Mouse (Mus musculus): ENCODE results near the gene Myh13.

Gene Myh13

DNA sequence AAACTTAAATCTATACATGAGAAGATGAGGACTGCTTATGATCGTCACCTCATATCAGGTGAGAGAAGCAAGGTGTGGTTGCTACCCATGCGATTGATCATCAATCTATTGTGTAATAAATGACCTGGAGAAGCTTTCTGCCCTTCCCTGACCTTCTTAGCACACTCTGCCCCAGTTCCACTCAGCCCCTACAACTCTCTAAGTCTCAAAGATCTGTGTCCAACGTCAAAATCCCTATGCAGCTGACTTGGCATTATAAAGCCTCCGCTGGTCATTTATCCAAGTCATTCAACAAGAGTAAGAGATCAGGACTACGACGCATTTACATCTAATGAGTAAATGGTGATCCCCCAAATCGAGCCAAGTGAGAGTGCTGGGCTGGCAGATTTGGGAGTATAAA is at the start of gene Myh13:
TSS of gene Myh13 (plus strand) at position 301 of the 400 bp plus-strand sequence.
- in situ Hi-C loops (cut with MboI), result no loop called here

DNA sequence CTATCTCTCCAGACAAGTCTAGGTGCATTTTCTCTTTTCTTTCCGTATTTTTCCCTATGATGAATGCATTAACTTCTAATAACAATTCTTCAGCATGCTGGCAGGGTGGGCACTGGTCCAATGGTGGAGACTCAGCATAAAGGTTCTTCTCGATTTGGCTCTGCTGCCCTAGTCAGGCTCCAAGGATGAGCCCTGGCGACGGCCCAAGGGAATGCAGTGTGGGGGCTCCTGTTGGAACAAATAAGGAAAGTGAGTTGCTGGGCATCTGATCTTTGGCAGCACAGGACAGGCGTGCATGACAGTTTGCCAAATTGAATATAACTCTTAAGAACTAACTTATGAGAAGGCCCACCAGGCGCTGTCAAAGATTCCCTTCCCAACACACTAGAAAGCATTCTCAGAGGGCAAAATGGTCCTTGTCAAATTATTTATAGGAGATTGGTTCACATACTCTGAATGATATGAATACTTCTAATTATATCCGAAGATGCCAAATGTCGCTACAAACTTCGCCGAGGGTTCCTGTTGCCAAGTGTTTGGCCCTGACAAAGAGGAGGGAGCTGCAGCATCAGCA is 44.8 kb upstream of the Myh13 start, which contains the start of gene Myh8:
TSS of gene Myh8 (plus strand) at position 524 of the 574 bp plus-strand sequence.
- in situ Hi-C loops (cut with MboI), result no loop called here

DNA sequence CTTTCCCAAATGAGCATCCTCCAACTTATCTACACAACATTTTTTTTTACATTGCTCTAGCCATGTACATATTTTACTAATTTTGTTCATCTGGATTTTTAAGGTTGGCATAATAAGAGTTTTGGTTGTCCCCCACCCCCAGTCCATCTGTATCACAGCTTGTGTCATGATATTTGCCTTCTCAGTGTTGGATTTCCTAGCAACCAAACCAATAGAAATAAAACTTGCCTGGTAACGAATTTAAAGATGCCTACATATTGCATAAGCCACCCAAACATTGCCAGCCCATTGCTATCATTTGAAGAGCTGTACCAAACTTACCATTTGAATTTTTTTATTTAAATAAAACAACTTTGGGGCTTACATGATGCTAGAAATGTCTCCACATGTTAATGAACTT is 28.0 kb upstream of the Myh13 start:
- in situ Hi-C loops (cut with MboI), result no loop called here

DNA sequence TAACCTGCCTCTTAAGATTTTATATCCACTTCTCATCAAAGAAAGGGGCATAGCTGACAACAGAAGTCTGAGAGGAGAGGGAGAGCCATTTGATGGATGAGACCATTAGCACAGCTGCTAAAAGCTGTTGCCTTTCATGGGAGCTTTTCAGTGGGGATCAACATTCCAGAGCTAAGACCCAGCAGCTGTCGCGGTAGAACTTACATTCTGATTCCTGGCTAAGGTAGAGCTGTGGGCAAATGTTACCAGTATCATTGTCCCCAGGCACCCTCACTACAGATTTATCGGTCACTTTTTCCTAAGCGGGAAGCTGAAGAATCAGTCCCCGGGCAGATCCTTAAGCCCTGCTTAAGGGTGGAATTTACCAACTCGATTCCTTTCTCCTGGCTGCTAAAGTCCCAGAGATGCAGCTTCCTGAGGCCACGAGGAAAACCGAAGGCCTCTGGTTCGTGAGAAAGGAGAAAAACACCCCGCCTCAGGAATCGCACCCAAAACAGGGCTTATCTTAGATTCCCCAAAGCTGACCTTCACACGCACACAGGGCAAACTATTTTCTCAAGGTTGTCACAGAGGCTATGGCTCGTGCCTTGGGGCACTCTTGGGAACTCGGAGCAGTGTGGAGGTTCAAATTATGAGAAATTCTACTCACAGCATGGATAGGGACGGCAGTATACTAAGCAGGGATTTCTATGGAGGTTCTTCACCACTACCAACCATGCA is 7.6 kb upstream of the Myh13 start:
- in situ Hi-C loops (cut with MboI), result no loop called here

DNA sequence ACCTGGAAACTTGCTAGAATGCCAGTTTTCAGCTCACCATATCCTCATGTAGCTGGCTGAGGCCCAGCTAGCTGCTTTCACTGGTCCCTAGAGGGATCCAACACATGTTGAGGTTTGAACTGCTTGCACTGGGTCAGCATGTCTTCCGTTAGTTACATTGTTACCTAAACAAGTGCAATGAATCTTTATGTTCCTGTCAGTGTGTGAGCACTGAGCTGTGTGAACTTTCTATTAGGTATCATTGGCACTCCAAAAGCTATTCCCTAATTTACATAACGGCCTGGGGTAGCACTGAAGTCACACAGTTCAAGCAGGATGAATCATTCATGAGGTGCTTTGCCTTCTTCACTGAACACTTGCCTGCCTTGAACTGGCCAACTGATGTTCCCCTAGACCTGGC is 5.1 kb downstream of the Myh13 start:
- in situ Hi-C loops (cut with MboI), result no loop called here

DNA sequence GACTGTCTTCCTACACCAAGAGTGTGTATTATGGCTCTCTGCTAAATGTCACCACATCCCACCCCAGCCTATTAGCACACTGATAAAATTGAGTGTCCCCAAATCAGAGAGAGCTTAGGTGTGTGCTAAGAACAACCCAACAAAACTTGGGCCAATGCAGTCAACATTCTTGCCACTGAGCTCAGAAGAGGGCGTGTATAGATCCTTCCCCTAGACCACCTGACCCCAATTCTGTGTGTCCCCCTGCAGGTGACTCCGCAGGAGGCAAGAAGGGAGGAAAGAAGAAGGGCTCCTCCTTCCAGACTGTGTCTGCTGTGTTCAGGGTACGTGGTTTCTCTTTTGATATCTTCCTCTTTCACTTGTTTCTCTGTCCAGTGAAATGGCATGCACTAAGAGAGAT is 23.1 kb downstream of the Myh13 start:
- in situ Hi-C loops (cut with MboI), result no loop called here

DNA sequence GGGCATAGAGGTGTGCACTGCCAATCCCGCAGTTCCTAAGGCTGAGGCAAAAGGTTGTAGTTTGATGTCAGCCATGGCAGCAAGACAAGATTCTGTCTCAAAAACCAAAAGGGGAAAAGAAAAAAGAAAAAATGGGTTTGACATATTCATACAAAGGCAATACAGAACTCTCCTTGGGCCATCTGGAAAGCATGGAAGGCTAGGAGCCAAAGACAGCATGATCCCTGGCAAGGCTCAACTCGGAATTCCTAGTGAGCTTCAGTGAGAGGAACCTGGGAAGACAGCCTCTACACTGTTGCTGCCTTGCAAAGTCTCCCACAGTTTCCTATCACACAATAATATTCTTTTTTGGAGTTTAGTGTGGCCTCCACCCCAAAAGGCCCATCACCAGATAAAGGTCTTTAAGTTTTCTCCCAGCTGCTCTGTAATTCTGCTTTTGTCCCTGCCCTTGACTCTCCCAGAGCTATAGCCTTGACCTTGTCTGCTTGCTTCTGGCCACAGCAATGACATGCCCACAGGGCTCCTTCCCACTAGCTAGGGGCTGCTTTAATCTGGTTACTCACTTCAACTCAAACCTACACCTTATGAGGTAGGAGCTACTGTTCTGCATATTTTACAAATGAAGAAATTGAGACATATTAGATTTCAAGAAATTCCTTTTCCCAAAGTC is 23.9 kb downstream of the Myh13 start:
- in situ Hi-C loops (cut with MboI), result no loop called here

DNA sequence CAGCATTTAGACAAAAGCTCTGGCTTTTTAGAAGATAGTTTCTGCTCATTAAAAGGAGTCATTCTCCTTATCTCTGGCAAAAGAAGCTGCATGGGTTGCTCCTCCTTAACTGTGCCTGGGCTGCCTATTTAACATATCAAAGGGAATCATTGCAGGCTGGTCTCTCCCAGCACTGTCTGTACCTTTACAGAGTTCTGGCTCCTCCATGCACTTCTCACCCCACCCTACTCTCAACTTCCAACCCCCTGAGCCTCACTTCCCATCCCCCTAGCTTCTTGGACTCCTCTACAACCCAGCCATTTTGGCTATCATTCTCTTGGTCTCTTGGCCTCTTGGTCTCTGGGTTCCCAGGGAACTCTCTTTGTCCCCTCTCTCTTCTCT is 24.4 kb downstream of the Myh13 start:
- in situ Hi-C loops (cut with MboI), result no loop called here

DNA sequence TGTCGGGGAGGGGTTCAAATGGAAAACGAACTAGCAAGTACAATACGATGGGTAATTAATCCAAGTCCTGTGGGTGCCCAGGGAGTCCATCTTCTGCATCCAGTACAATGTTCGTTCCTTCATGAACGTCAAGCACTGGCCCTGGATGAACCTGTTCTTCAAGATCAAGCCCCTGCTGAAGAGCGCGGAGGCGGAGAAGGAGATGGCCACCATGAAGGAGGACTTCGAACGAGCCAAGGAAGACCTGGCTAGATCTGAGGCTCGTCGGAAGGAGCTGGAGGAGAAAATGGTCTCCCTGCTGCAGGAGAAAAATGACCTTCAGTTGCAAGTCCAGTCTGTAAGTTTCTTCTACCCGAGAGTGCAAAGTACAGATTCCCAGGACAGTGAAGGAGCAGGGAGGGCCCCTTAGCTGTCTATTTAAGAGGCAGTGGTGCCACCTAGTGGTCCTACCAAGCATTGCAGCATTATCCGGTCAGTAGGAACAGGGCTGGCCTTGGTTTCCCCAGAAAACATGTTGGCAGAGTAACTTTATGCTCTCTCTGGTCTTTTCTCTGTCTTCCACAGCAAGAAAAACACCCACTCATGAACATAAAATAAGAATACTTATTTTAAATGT is 28.8 kb downstream of the Myh13 start:
- in situ Hi-C loops (cut with MboI), result no loop called here

DNA sequence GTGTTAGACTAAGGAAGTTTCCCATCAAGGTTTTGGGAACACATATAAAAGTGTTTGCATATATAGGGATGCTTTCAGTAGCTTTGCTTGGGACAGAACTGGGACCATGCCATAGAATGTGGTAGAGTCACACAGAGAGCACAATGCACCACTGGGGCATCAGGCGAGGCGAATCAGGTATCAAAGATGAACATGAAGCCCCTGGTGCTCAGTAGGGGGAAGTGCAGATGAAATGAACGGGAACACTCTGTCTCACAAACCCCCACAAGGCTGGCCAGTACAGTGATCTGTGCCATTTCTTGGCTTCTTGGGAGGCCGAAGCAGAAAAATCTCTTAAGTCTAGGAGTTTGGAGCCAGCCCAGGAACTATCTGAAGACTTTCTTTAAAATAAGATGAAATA is 31.6 kb downstream of the Myh13 start:
- in situ Hi-C loops (cut with MboI), result no loop called here

DNA sequence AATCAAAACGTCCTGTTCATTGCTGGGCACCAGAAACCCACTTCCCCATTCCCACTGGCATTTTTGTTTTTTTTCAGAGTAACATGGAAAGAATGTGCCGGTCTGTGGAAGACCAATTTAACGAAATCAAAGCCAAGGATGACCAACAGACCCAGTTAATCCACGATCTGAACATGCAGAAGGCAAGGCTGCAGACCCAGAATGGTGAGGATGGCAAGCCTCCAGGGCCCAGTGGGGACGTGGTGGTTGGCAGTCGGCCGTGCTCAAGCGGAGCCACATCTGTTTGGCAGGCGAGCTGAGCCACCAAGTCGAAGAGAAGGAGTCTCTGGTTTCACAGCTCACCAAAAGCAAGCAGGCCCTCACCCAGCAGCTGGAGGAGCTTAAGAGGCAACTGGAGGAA is 36.6 kb downstream of the Myh13 start:
- in situ Hi-C loops (cut with MboI), result no loop called here

DNA sequence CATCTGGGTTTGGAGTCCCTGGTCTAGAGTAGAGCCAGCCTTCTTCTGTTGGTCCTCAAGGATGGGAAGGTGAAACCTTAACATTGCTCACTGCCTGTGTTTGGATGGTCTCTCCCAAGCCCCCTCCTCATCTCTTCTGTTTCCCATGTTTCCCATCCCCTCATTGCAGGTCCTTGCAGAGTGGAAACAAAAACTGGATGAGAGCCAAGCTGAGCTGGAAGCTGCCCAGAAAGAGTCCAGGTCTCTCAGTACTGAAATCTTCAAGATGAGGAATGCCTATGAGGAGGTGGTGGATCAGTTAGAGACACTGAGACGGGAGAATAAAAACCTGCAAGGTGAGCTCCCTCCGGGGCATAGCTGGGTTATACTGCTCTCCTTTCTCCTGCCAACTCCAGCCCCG is 40.8 kb downstream of the Myh13 start:
- in situ Hi-C loops (cut with MboI), result no loop called here

DNA sequence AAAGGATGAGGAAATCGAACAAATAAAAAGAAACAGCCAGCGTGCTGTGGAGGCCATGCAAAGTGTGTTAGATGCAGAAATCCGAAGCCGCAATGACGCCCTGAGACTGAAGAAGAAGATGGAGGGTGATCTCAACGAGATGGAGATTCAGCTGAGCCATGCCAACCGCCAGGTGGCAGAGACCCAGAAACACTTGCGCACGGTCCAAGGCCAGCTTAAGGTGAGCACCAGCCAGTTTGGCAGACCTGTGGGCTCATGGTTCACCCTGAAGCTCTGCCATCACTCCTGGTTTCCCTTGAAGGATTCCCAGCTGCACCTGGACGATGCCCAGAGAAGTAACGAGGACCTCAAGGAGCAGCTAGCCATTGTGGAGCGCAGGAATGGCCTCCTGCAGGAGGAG is 43.1 kb downstream of the Myh13 start:
- in situ Hi-C loops (cut with MboI), result no loop called here

DNA sequence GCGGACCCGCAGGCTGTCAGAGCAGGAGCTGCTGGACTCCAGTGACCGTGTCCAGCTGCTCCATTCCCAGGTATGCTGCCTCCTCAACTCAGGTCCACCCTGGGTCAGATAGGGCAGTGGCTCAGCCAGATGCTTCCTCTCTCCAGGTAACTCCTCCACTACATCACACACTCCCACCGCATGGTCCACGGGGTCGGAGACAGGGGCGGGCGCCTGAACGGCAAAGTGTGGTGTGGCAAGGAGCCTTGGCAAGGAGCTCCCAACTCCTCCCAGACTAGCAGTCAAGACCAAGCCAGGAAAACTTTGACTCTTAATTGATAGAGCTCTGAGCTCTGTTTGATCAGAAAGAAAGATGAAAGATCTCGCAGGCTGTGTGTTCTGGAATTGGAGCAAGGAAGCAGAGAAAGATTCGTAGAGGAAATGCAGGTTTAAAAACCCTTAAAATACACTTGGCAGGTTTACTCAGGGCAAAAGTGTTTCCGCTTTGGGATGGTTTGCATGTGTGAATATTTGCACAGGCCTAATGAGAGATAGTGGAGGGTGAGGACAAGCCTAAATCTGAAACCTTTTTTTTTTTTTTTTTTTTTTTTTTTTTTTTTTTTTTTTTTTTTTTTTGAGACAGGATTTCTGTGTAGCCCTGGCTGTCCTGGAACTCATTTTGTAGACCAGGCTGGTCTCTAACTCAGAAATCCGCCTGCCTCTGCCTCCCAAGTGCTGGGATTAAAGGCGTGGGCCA is 43.7 kb downstream of the Myh13 start:
- in situ Hi-C loops (cut with MboI), result no loop called here

DNA sequence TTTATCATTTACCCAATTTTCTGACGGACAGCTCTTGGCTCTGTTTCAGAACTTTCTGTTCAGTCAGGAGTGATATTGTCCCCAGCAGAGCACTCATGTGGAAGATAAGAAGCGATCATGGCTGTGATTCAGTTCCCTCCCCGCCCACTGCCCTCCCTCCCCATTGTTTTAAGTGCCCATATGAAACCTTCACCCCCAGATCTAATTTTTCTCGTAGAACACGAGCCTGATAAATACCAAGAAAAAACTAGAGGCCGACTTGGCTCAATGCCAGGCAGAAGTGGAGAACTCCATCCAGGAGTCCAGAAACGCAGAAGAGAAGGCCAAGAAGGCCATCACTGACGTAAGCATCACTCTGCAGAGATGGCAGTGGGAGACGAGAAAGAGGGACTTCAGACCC is 45.5 kb downstream of the Myh13 start:
- in situ Hi-C loops (cut with MboI), result no loop called here

DNA sequence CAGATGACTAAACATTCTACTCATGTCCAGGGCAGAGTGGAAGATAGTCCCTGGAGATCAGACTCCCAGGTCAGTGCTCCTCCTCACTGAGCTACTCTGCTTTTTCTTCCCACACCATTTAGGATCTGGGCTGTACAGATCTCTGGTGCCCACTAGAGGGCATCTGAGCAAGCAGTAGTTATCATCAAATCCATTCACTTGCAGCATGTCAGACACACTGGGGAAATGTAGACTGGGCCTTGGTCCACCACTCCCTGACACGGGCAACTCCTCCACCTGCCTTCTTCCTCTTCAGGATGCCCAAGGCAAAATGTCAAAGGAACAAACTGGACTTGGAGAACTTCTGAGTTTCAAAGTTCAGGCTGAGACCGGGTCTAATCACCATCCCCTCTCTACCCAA is 51.9 kb downstream of the Myh13 start:
- in situ Hi-C loops (cut with MboI), result no loop called here

DNA sequence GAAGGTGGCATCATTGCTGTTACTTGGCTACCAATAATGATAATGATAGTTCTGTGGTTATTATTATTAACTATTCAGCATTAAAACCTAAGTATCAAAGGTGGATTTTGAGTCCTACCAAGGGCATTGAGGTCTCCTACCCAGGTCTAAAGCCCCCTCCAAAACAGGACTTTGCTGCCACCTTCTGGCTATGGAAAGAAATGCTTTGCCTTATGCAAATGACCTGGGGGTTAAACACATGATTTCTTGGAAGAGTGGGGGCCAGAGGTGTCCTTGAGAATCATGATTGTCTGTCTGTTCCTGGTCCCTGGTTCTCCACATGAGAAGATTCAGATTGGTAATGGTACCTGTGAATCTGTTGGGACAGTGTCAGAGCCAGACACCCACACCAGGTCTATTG is 54.9 kb downstream of the Myh13 start:
- in situ Hi-C loops (cut with MboI), result no loop called here

DNA sequence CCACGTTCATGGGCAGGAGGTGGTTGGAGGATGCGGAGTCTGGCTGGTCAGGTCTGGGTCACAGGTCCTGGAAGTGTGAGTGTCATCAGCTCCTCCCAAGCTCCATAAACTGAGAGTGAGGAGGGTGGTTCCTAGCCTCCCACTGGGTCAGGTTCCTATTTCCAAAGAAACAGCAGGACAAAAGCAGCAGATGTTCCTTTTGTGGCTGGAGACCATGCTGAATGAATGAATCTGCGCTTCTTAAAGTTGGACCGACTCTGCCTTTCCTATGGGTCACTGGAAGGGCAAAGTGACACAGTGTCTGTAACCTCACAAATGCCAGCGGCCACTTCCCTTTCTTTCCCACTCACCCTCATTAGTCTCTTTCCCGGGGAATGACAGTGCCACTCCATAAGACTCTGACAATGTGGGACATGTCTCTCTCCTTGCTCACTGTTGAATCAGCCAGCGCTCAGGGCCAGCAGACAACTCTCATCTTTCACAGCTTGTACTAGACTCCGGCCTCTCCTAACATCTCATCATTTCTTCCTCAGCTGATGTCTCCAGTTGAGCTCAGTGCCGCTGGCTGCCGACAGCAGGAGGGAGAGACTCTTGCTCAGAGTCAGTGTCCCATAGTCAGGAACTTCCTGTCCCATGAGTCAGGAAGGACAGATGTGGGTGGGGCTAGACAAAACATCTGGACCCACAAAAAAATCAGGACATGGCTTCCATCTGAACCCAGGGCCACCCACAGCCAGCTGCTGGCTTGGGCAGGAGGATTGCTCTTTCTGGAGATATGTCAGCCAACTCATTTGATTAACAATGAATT is 58.4 kb downstream of the Myh13 start:
- in situ Hi-C loops (cut with MboI), result no loop called here

DNA sequence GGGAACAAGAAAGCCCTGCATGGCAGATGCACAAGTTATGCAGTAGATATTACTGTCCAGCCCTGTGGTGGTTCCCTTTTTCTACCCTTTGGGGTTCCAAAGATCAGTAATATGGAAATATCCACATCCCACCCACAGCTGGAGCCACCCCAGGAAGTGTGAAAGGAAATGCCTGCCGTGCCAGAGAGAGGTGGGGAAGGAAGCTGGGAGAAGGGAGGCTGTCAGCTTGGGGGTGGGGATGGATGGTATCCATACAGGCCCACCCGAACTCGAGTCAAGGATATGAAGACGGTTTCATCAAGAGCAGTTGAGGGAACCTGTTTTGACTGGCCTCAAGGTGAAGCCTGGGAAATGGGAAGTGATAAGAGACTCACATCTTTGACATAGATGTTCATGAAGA is 60.4 kb downstream of the Myh13 start:
- in situ Hi-C loops (cut with MboI), result no loop called here

DNA sequence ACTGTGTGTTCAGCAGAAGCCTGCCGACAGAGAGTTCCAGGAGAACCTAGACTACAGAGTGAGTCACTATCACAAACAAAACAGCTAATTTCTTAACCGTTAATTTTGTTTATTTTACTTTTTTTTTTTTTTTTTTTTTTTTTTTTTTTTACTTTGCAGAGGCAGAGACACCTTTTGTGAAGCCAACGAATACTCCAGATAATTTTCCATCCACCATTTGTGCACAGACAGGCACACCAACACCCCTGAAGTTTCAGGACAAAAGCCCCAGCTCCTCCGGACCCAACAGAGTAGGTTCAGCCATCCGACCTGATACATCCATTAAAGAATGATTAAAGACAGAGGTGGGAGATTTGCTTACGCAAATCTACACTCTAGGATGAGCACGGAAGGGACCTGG is 63.2 kb downstream of the Myh13 start:
- in situ Hi-C loops (cut with MboI), result no loop called here

DNA sequence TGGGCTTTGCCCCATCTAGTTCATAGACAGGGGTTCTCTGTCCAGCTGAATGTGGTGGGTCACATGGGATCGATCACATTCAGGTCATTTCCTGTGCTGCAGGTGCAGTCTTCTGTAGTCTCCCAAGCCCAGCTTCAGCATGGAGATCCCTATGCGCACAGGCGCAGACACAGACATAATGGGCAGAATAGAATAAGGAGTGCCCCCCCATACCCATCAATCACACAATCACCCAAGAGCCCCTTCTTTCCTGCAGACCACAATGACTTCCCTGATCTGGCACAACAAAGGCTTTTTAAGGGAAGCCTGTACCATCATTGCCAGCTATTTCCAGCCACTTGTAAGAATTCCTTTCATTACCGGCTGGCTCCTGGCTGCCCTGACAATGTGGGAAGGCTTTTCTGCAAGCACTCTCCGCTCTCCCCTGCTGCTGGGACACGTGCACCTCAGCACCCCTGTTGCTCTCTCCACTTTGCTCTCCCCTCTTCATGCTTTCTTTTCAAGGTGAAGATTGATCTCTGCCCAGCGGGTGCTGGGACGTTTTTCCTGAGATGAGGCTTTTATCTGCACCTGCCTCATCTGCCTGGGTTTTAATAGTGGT is 65.5 kb downstream of the Myh13 start:
- in situ Hi-C loops (cut with MboI), result no loop called here

Measured in mature B cell (primary cell).